Mouse (Mus musculus) megakaryocyte-erythroid progenitor cell, adult 5-6 weeks (primary cell): ENCODE measurements around the gene Vmn1r196. TPM values are rescaled to one million over a fixed set of nuclear protein-coding genes. Genes with fewer than 3 reads are reported as not detected.
"Not testable (repeated sequence)": the region's sequence is repeated elsewhere in the genome, so short reads cannot be mapped to it uniquely, and the experiment has no call there.

ENCODE experiments used
- ATAC-seq: replicated peaks from 2 replicates; pipeline ENCODE4 v1.8.0; 2016; ENCODE audit warnings: mild to moderate bottlenecking, inconsistent platforms; ENCODE audit not compliant: severe bottlenecking, poor library complexity, low FRiP score, low TSS enrichment
- total RNA-seq, 2 experiments: library from RNA; stranded (forward) in 1 of 2; stranded (reverse) in 1 of 2; fragments of 200-1000, 215-1000 nt in 1 of 2; fragments of >200 nt in 1 of 2; fragmentation: Nextera tagmentation in 1 of 2; gene quantifications; 2 replicates each; pipeline ENCODE4 v1.2.3; 2014 to 2017

The Vmn1r196 gene
- total RNA-seq (2014; fragmentation: Nextera tagmentation) (not detected in 2 replicates), total RNA-seq (2017) (not detected in 2 replicates)

- ATAC-seq, result no peak
These were observed at the start of gene Vmn1r196 for GRCm38 (mm10) chr13:22289620-22290019. Gene Vmn1r196, plus strand, starts transcription at chr13:22289920.

DNA sequence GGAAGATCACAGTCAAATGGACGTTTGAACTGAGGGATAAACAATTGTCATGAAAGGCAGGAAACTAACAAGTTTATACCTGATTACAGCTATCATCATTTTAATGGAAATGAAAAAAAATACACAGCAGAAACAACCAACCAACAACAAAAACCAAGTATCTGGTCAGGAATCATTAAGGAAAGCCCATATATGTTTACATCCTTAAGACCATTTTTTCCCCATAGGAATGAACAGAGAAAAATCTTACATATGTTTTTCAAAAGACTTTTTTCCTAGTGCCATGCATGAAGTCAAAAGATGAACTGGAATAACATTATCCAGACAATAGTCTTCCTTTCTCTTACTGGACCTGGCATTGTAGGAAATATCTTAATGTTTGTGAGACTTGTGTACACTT, 45.8 kb upstream of the Vmn1r196 start, which contains the start of gene Vmn1r194:
TSS of gene Vmn1r194 (plus strand) at position 301 of the 400 bp plus-strand sequence.
- no peak for ATAC-seq

DNA sequence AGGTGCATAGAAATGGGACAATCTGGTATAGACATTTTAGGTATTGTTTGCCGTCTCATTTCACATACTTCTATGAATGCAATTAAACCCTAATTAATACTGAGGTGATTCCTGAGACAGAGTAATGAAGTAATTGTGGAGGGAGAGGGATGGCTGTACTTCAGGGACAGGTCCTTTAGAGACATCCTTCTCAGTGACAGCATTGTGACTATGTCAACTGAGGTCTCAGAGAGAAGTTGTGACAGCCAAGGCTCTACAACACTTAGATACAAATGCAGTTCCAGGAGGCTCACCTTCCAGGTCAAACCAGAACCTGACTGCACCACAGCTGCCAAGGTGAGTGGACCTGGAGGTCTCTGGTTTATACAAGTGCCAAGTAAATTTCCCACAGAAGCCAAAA, 19.5 kb upstream of the Vmn1r196 start, which contains the start of gene Vmn1r195:
TSS of gene Vmn1r195 (plus strand) at position 301 of the 400 bp plus-strand sequence.
- ATAC-seq, result not testable (repeated sequence)

DNA sequence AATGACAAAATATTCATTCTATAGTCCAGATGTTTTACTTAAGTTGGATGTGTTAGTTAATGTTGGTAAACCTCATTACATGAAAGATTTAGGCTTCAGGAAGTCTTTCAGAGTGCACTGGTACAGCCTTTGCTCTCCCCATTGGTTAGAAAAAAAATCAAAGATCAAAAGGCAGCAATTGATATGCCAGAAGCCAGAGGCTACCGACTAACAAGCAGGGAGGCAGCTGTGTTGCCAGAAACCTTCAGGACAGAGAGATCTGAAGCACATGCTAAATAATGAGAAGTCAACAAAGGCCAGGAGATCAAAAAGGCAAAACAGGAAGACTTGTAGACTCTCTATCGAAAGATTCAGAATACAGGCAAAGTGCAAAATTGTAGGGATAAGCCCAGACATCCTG, 18.0 kb upstream of the Vmn1r196 start:
- no peak for ATAC-seq

DNA sequence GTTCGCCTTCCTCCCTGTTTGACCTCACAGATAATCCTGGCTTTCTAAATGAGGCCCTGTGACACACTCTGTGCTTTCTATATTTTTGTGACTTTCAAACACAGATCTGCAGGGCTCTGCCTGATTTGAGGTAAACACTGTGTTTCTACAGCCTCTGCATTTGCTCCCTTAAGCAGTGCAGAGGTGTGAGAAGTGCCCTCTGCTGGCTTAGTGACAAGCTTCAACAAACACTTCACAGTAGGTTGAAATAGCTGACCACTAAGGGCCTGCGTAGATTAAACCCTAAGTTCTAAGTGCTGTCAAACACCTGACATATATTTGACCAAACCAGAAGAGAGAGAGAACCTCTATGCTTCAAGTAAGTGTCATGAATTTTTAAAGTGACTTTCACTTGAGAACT, 5.1 kb upstream of the Vmn1r196 start:
- no peak for ATAC-seq

- ATAC-seq, result not testable (repeated sequence)
These were observed 18.4 kb downstream of the Vmn1r196 start for GRCm38 (mm10) chr13:22308075-22308474.

DNA sequence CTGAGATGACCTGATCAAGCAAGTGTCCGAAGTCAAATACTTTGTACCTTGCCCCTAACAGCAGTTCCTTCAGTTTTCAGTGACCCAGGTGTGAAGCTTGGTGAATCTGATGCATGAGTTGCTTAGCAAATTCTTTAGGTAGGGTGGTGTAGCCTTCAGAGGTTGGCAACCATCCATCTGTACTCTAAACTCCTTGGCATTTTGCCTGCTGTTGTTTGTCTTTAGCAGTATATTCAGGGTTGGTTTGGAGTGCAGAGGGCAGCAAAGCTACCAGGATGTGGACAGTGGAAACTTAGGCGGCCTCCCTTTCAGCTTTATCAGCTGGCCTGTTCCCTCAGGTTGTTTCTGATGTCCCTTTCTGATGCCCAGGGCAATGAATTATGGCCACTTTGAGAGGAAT, 25.6 kb downstream of the Vmn1r196 start:
- no peak for ATAC-seq

- ATAC-seq, result no peak
These were observed 27.6 kb downstream of the Vmn1r196 start for GRCm38 (mm10) chr13:22317366-22317765.

- no peak for ATAC-seq
These were observed 30.4 kb downstream of the Vmn1r196 start for GRCm38 (mm10) chr13:22320091-22320490.

GRCm38 (mm10) chr13:22324289-22324688, 34.6 kb downstream of the Vmn1r196 start, which contains the start of gene Vmn1r197:
Gene Vmn1r197, plus strand, starts transcription at chr13:22324589.
- no peak for ATAC-seq

- ATAC-seq, result no peak
These were observed 43.5 kb downstream of the Vmn1r196 start for GRCm38 (mm10) chr13:22333269-22333668.

- ATAC-seq, result no peak
These were observed 45.8 kb downstream of the Vmn1r196 start for GRCm38 (mm10) chr13:22335565-22335964.

Other genes starting within 250 kb of the Vmn1r196 start
- 56.5 and 110 TPM in 2 replicates for gene Hist1h4i, start 248.6 kb upstream of the Vmn1r196 start, total RNA-seq (2014; fragmentation: Nextera tagmentation)
- gene Hist1h4i, start 248.6 kb upstream of the Vmn1r196 start, total RNA-seq (2017), result 136 and 141 TPM in 2 replicates
- 19.5 and 69.6 TPM in 2 replicates for gene Hist1h2ag, start 247.0 kb upstream of the Vmn1r196 start, total RNA-seq (2014; fragmentation: Nextera tagmentation)
- 882 and 1,306 TPM in 2 replicates for gene Hist1h2ag, start 247.0 kb upstream of the Vmn1r196 start, total RNA-seq (2017)
- 238 and 405 TPM in 2 replicates for gene Hist1h2bj, start 246.7 kb upstream of the Vmn1r196 start, total RNA-seq (2014; fragmentation: Nextera tagmentation)
- 313 and 664 TPM in 2 replicates for gene Hist1h2bj, start 246.7 kb upstream of the Vmn1r196 start, total RNA-seq (2017)
- gene Vmn1r188, start 205.5 kb upstream of the Vmn1r196 start, total RNA-seq (2014; fragmentation: Nextera tagmentation), result not detected in 2 replicates
- not detected in 2 replicates for gene Vmn1r188, start 205.5 kb upstream of the Vmn1r196 start, total RNA-seq (2017)
- gene Vmn1r189, start 184.1 kb upstream of the Vmn1r196 start, total RNA-seq (2014; fragmentation: Nextera tagmentation), result not detected in 2 replicates
- not detected in 2 replicates for gene Vmn1r189, start 184.1 kb upstream of the Vmn1r196 start, total RNA-seq (2017)
- gene Vmn1r191, start 106.0 kb upstream of the Vmn1r196 start, total RNA-seq (2014; fragmentation: Nextera tagmentation), result not detected in 2 replicates
- gene Vmn1r191, start 106.0 kb upstream of the Vmn1r196 start, total RNA-seq (2017), result not detected in 2 replicates
- gene Vmn1r192, start 98.8 kb upstream of the Vmn1r196 start, total RNA-seq (2014; fragmentation: Nextera tagmentation), result not detected in 2 replicates
- gene Vmn1r192, start 98.8 kb upstream of the Vmn1r196 start, total RNA-seq (2017), result not detected in 2 replicates
- not detected in 2 replicates for gene Vmn1r193, start 66.8 kb upstream of the Vmn1r196 start, total RNA-seq (2014; fragmentation: Nextera tagmentation)
- gene Vmn1r193, start 66.8 kb upstream of the Vmn1r196 start, total RNA-seq (2017), result not detected in 2 replicates
- not detected in 2 replicates for gene Vmn1r194, start 45.7 kb upstream of the Vmn1r196 start, total RNA-seq (2014; fragmentation: Nextera tagmentation)
- not detected in 2 replicates for gene Vmn1r194, start 45.7 kb upstream of the Vmn1r196 start, total RNA-seq (2017)
- not detected in 2 replicates for gene Vmn1r195, start 19.4 kb upstream of the Vmn1r196 start, total RNA-seq (2014; fragmentation: Nextera tagmentation)
- gene Vmn1r195, start 19.4 kb upstream of the Vmn1r196 start, total RNA-seq (2017), result not detected in 2 replicates
- not detected in 2 replicates for gene Vmn1r197, start 34.7 kb downstream of the Vmn1r196 start, total RNA-seq (2014; fragmentation: Nextera tagmentation)
- not detected in 2 replicates for gene Vmn1r197, start 34.7 kb downstream of the Vmn1r196 start, total RNA-seq (2017)
- not detected in 2 replicates for gene Vmn1r198, start 60.4 kb downstream of the Vmn1r196 start, total RNA-seq (2014; fragmentation: Nextera tagmentation)
- gene Vmn1r198, start 60.4 kb downstream of the Vmn1r196 start, total RNA-seq (2017), result not detected in 2 replicates
- gene Vmn1r199, start 89.9 kb downstream of the Vmn1r196 start, total RNA-seq (2014; fragmentation: Nextera tagmentation), result not detected in 2 replicates
- not detected in 2 replicates for gene Vmn1r199, start 89.9 kb downstream of the Vmn1r196 start, total RNA-seq (2017)
- not detected in 2 replicates for gene Vmn1r200, start 100.5 kb downstream of the Vmn1r196 start, total RNA-seq (2014; fragmentation: Nextera tagmentation)
- gene Vmn1r200, start 100.5 kb downstream of the Vmn1r196 start, total RNA-seq (2017), result not detected in 2 replicates
- not detected in 2 replicates for gene Vmn1r201, start 182.0 kb downstream of the Vmn1r196 start, total RNA-seq (2014; fragmentation: Nextera tagmentation)
- gene Vmn1r201, start 182.0 kb downstream of the Vmn1r196 start, total RNA-seq (2017), result not detected in 2 replicates
- gene Vmn1r202, start 215.5 kb downstream of the Vmn1r196 start, total RNA-seq (2014; fragmentation: Nextera tagmentation), result 0.07 TPM in 1 of 2 replicates, not detected in the other
- not detected in 2 replicates for gene Vmn1r202, start 215.5 kb downstream of the Vmn1r196 start, total RNA-seq (2017)
- gene Vmn1r203, start 228.2 kb downstream of the Vmn1r196 start, total RNA-seq (2014; fragmentation: Nextera tagmentation), result not detected in 2 replicates
- not detected in 2 replicates for gene Vmn1r203, start 228.2 kb downstream of the Vmn1r196 start, total RNA-seq (2017)